Mouse (Mus musculus) telencephalon, adult 2 months (tissue): ENCODE data around the gene Spag4.
"Not testable (repeated sequence)": the region's sequence is repeated elsewhere in the genome, so short reads cannot be mapped to it uniquely, and the experiment has no call there.

Experiments
- DNase-seq: peaks from one replicate; pipeline ENCODE4 v3.0.0-alpha.2; 2011; ENCODE audit warnings: low read depth, low spot score

Spag4 gene

GRCm38 (mm10) chr2:156110627-156111357, 45.8 kb downstream of the Spag4 start:
- peak; percentile 29 for DNase-seq

GRCm38 (mm10) chr2:156111358-156112079, 46.5 kb downstream of the Spag4 start, which contains the start of the genes Cpne1 and Rbm12:
Gene Cpne1 (minus strand): TSS chr2:156111965.
Gene Rbm12 (minus strand): TSS chr2:156111978.
- DNase-seq = peak; percentile 64

- not testable (repeated sequence) for DNase-seq
These were observed 47.1 kb downstream of the Spag4 start for GRCm38 (mm10) chr2:156112080-156112423.

GRCm38 (mm10) chr2:156119566-156119965, 54.6 kb downstream of the Spag4 start:
- no peak for DNase-seq
